Mouse (Mus musculus): ENCODE results near the gene Impdh1.
"Not testable (repeated sequence)": the region's sequence is repeated elsewhere in the genome, so short reads cannot be mapped to it uniquely, and the experiment has no call there.

Impdh1 gene

DNA sequence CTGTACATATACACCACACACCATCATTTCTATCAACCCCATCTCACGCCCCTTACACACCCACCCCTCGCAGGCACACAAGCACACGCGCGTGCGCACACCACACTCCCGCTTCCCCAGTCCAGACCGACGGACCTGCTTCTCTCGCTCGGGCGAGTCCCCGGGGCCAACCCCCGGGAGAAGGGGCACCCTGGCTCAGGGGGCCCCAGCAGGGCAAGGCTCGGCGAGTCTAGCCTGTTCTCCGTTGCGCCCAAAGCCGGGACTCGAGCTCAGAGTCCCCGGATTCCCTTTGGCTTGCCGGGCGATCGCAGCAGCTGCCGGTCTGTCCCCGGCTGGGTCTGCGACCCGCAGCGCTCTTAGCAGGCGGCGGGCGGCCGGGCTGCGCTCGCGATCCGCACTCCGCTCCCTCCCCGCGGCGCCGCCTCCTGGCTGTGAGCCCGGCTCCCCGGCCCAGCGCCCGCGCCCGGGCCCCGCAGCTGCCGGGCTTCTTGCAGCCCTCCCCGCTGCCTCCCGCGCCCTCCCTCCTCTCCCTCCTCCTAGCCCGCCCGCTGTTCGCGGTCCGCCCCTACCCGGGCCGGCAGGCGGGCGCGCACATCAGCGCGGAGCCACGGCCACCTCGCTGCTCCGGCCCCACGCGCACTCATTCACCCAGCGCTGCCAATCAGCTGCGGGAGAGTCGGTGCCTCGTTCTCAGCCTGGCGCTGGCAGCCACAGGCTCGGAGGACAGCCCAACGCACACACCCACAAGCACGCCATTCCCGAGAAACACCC, 37.1 kb downstream of the Impdh1 start, which contains the start of gene Prrt4:
Gene Prrt4 (minus strand): TSS at position 697 of the 771 bp plus-strand sequence.
- no peak for DNase-seq

- no peak for DNase-seq
Measured at GRCm38 (mm10) chr6:29177901-29178879, 38.0 kb downstream of the Impdh1 start.

DNA sequence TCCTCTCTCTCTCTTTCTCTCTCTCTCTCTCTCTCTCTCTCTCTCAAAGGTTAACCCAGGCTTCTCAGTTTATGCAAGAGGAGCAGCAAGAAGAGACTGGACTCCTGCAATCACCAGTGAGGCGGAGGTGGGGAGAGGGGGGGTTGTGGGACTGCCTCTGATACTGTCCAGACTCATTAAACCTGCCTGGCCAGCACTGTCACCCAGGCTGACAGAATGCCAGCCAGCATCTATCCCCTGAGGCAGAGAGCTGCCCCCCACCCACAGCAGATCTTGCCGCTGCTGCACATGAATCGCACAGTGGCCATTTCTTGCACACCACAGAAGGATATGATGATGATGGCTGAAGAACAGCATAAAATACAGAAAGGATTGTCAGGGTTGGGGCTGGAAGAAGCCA, 41.1 kb downstream of the Impdh1 start:
- no peak for DNase-seq

DNA sequence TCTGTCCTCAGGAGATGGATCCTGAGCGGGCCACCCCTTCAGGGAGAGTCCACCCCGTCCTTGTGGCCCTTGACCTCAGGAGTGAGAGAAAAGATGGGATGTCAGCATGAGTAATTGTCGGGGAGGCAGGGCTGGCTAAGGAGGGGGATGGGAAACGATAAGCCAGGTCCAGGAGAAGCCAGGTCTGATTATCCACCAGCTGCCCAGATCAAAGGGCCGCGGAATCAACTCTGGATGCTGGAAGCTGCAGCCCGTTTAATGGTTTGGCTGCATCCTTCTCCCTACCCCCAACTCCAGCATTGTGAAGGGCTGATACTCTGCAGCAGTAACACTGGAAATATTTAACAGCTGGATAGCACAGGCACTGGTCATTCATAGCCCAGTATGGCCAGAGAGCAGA, 41.8 kb downstream of the Impdh1 start:
- no peak for DNase-seq

- DNase-seq, result peak; percentile 44 to 58
Measured at GRCm38 (mm10) chr6:29170952-29171388, 45.2 kb downstream of the Impdh1 start.

GRCm38 (mm10) chr6:29170063-29170921, 45.9 kb downstream of the Impdh1 start:
- peak; percentile 37 to 53 for DNase-seq

DNA sequence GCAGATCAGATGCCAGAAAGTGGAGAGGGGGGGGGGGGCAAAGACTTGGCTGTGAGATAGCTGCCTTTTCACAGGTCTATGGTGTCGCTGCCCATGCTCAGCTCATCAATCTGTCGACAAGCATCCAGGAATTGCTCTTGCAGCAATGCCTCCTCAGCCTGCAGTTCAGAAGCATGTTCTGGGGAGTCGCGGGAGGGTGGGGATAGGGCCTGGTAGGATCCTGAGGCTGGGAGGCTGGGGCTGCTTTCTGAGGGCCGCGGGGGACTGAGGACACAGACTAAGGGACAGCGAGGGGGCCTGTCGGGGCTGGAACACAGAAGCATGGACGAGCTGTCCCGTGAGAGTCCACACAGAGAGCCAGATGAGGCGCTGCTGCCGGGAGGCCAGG, 46.5 kb downstream of the Impdh1 start:
- DNase-seq, result no peak

DNA sequence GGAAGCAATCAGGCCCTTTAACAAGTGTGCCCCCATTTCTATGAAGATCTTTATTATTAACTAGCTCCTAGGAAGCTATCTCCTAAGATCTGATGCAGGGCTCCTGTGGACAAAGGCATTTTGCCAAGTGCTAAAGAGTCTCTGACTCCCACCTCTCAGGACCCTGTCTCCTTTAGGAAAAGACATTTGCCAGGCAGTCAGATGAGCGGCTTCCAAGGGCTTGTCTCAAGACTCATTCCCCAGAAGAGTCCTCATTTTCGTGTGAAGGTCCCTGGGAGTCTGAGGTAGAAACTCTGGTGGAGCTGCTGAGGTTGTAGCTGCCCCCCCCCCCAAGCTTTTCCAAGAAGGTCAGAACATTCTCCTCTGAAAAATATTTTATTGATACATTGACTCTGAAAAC, 47.3 kb downstream of the Impdh1 start:
- no peak for DNase-seq

- no peak for DNase-seq
Measured at GRCm38 (mm10) chr6:29166196-29166595, 50.0 kb downstream of the Impdh1 start.

GRCm38 (mm10) chr6:29164314-29165244, 51.6 kb downstream of the Impdh1 start, which contains the start of gene Rbm28:
Gene Rbm28 (minus strand): TSS chr6:29165006.
- peak; percentile 73 to 82 for DNase-seq

GRCm38 (mm10) chr6:29161291-29161690, 54.9 kb downstream of the Impdh1 start:
- DNase-seq, result not testable (repeated sequence)

GRCm38 (mm10) chr6:29160786-29161185, 55.4 kb downstream of the Impdh1 start:
- no peak for DNase-seq

DNA sequence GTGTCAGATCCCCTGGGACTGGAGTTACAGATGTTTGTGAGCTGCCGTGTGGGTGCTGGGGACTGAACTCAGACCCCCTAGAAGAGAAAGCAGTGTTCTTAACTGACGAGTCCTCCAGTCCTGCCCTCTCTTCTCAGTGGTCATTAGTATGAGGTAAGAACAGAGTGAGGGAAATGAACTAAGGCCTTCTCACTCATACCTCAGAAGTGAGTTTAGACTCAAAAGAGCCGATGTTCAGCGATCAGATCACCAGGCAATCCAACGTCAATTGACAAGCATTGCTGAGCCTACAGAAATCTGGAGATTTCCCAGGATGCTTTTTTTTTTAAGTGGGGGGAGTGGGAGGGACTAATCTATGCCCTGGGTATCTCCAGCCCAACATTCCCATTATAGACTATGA, 59.8 kb downstream of the Impdh1 start:
- no peak for DNase-seq

All from thymus, adult 18-20 months (tissue).